Mouse (Mus musculus) liver, postnatal 0 days (tissue): Measurements from ENCODE around the gene Cfap300. TPM values are rescaled to one million over a fixed set of nuclear protein-coding genes. Genes with fewer than 3 reads are reported as not detected.

Source experiments
- ATAC-seq: fragments of 200-750 bp; cut with Nextera tagmentation; 2 replicates; pipeline ENCODE4 v1.8.0; 2017; ENCODE audit warnings: mild to moderate bottlenecking, moderate library complexity
- DNase-seq: peaks from one replicate; pipeline ENCODE4 v3.0.0-alpha.2; 2016
- H3K27ac ChIP-seq: fragments of 300-500 bp; sonication (generic); 2 replicates; pipeline ENCODE4 v1.5.1; 2014; ENCODE audit warnings: antibody characterized with exemption, moderate library complexity, mild to moderate bottlenecking, low read depth
- H3K27me3 ChIP-seq: fragments of 300-500 bp; sonication (generic); 2 replicates; pipeline ENCODE4 v1.6.1; 2014; ENCODE audit warnings: low read length, control low read depth, mixed read lengths; ENCODE audit not compliant: insufficient read depth
- H3K36me3 ChIP-seq: fragments of 300-500 bp; sonication (generic); replicated peaks from 2 replicates; pipeline ENCODE4 v1.6.1; 2014; ENCODE audit warnings: mild to moderate bottlenecking, control low read depth, low read length, moderate library complexity, mixed read lengths; ENCODE audit not compliant: insufficient read depth
- H3K4me1 ChIP-seq: fragments of 300-500 bp; sonication (generic); 2 replicates; pipeline ENCODE4 v1.6.1; 2014; ENCODE audit warnings: antibody characterized with exemption, mild to moderate bottlenecking, control low read depth; ENCODE audit not compliant: insufficient read depth
- H3K4me2 ChIP-seq: fragments of 300-500 bp; sonication (generic); 2 replicates; pipeline ENCODE4 v1.6.1; 2014; ENCODE audit warnings: low read depth, mild to moderate bottlenecking, low read length, moderate library complexity, mixed read lengths
- H3K4me3 ChIP-seq: fragments of 300-500 bp; sonication (generic); 2 replicates; pipeline ENCODE4 v1.5.1; 2014; ENCODE audit warnings: low read depth, low read length
- H3K9ac ChIP-seq: fragments of 300-500 bp; sonication (generic); replicated peaks from 2 replicates; pipeline ENCODE4 v1.6.1; 2014; ENCODE audit warnings: mild to moderate bottlenecking, moderate library complexity
- H3K9me3 ChIP-seq: fragments of 300-500 bp; sonication (generic); 2 replicates; pipeline ENCODE4 v1.6.1; 2016; ENCODE audit warnings: mild to moderate bottlenecking, control low read depth, low read length, mixed read lengths
- CTCF ChIP-seq: sonication (generic); IDR thresholded peaks from 2 replicates; pipeline ENCODE4 v1.5.1; 2016; ENCODE audit warnings: antibody characterized with exemption, low read depth
- EP300 ChIP-seq: IDR thresholded peaks from 2 replicates; pipeline ENCODE4 v1.6.1; 2016; ENCODE audit warnings: antibody characterized with exemption, low read depth, mild to moderate bottlenecking
- WGBS: fragments of 180-500 bp; shearing (Covaris S2); extraction: QIAGEN DNeasy Blood & Tissue Kit; methylation state at CpG from one replicate; pipeline ENCODE4 v1.1.7; 2014; ENCODE audit not compliant: insufficient replicate concordance; 5-methylcytosine and 5-hydroxymethylcytosine counted together
- polyA plus RNA-seq: library from polyadenylated mRNA; unstranded; fragments of >200 nt; fragmentation: Nextera tagmentation; extraction: Ambion mirVana; gene quantifications from 2 replicates; pipeline ENCODE4 v1.2.1, GENCODE M21; 2015

The Cfap300 gene
- polyA plus RNA-seq, 1 experiment from 2014 or later: 0.90 TPM

GRCm38 (mm10) chr9:7992651-7993050, 50.0 kb downstream of the Cfap300 start:
- peaks cover 6% of the 10 kb centered on the region; the same call in 1 of the 2 replicates for H3K4me1 ChIP-seq
- no peak for TF ChIP-seq EP300
- TF ChIP-seq CTCF: no peak
- whole genome bisulfite sequencing: 55% methylated on average over 3 of the region's 3 CpGs
- no peaks in the 10 kb centered on the region for H3K27me3 ChIP-seq
- no peak overlapping the region for H3K4me3 ChIP-seq
- no peak overlapping the region for H3K4me2 ChIP-seq
- H3K36me3 ChIP-seq: no peaks in the 10 kb centered on the region
- H3K9ac ChIP-seq: no peak overlapping the region
- H3K27ac ChIP-seq: no peak overlapping the region
- ATAC-seq: no peak
- no peak for DNase-seq
- H3K9me3 ChIP-seq: no peaks in the 10 kb centered on the region

DNA sequence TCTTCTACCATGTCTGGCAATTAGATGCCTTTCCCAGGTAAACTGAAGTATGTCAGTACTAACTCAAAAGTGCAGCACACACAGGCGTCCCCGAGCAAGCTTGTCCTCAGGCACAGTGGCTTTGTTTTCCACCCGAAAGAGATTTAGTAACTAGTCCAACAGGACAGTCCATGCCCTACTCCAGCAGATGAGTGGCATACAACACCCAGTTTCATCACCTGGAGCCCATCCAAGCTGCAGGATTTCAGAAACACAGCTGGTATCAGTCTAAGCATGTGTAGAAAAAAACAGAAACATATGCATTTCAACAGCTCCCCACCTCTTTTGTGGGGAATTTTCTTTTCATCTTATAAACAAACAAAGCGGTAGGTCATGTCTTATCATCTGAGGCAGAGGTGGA, 51.7 kb downstream of the Cfap300 start:
- no peak overlapping the region for H3K9ac ChIP-seq
- no peaks in the 10 kb centered on the region for H3K27me3 ChIP-seq
- ATAC-seq (peak; percentile 86), DNase-seq (peak; percentile 61)
- no peaks in the 10 kb centered on the region for H3K9me3 ChIP-seq
- H3K4me1 ChIP-seq: peaks cover 6% of the 10 kb centered on the region; the same call in 1 of the 2 replicates
- no peak for TF ChIP-seq CTCF
- no peak for TF ChIP-seq EP300
- H3K27ac ChIP-seq: peak overlapping the region; percentile 72
- WGBS: 75% methylated on average over 4 of the region's 4 CpGs
- no peak overlapping the region for H3K4me2 ChIP-seq
- no peak overlapping the region for H3K4me3 ChIP-seq
- H3K36me3 ChIP-seq: no peaks in the 10 kb centered on the region

GRCm38 (mm10) chr9:7987119-7987518, 55.5 kb downstream of the Cfap300 start:
- Histone ChIP-seq H3K36me3 (no peaks in the 10 kb centered on the region), H3K27me3 (no peaks in the 10 kb centered on the region), H3K4me2 (no peak overlapping the region), H3K4me1 (peaks cover 6% of the 10 kb centered on the region; the same call in 1 of the 2 replicates), H3K27ac (no peak overlapping the region), H3K9me3 (no peaks in the 10 kb centered on the region), H3K4me3 (no peak overlapping the region), H3K9ac (no peak overlapping the region)
- 70% methylated on average over 5 of the region's 5 CpGs for WGBS
- ATAC-seq: no peak
- no peak for DNase-seq
- TF ChIP-seq CTCF: no peak
- TF ChIP-seq EP300: no peak

GRCm38 (mm10) chr9:7984287-7984686, 58.3 kb downstream of the Cfap300 start:
- DNase-seq: no peak
- Histone ChIP-seq H3K9ac (no peak overlapping the region), H3K9me3 (no peaks in the 10 kb centered on the region), H3K27ac (no peak overlapping the region), H3K27me3 (no peaks in the 10 kb centered on the region), H3K4me2 (no peak overlapping the region), H3K4me1 (peaks cover 3% of the 10 kb centered on the region), H3K4me3 (no peak overlapping the region), H3K36me3 (no peaks in the 10 kb centered on the region)
- no peak for ATAC-seq
- TF ChIP-seq EP300 (no peak), CTCF (no peak)
- 69% methylated on average over 4 of the region's 4 CpGs for WGBS

- Histone ChIP-seq H3K36me3 (no peaks in the 10 kb centered on the region), H3K4me3 (no peak overlapping the region), H3K4me1 (peaks cover 3% of the 10 kb centered on the region), H3K27me3 (no peaks in the 10 kb centered on the region), H3K4me2 (no peak overlapping the region), H3K27ac (no peak overlapping the region), H3K9ac (no peak overlapping the region), H3K9me3 (no peaks in the 10 kb centered on the region)
- DNase-seq: no peak
- no peak for ATAC-seq
- WGBS: 49% methylated on average over 2 of the region's 2 CpGs
- no peak for TF ChIP-seq CTCF
- no peak for TF ChIP-seq EP300
Observed at GRCm38 (mm10) chr9:7983665-7984064, 59.0 kb downstream of the Cfap300 start.

DNA sequence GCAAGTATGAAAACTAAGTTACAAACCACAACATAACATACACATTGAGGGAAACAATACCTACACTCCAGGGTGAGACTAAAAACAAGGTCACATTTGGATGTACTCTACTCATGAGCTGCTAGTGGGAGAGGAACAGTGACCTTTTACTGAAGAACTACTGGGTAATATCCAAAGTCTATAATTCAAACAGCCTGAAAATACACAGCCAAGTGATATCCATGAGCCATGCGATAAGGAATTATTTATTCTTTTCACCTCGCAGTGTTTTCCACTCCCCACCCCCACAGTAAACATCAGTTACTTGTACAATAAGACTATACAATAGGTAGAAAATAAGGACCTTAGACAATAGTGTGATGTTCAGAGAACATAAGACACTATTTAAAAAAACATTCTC, 62.5 kb downstream of the Cfap300 start:
- ATAC-seq (no peak), DNase-seq (no peak)
- peaks cover 3% of the 10 kb centered on the region for H3K4me1 ChIP-seq
- H3K4me2 ChIP-seq: no peak overlapping the region
- no peak overlapping the region for H3K4me3 ChIP-seq
- WGBS: 65% methylated on average over 2 of the region's 2 CpGs
- TF ChIP-seq CTCF (no peak), EP300 (no peak)
- no peaks in the 10 kb centered on the region for H3K27me3 ChIP-seq
- no peaks in the 10 kb centered on the region for H3K36me3 ChIP-seq
- no peak overlapping the region for H3K9ac ChIP-seq
- no peak overlapping the region for H3K27ac ChIP-seq
- H3K9me3 ChIP-seq: no peaks in the 10 kb centered on the region
